Comparison of ENCODE assay signal across 8 mouse cellular contexts in genomic region chr8:83331899-83332697, GRCm38 (mm10). TPM values are rescaled to one million over a fixed set of nuclear protein-coding genes. Genes with fewer than 3 reads are reported as not detected.
A peak's percentile ranks its signal among the peaks of the same experiment; 100 is the strongest.
DNase-seq lines count a peak whose midpoint lies in the region; ATAC-seq lines count a peak whose summit lies in the region.

TSS of gene Elmod2 (minus strand) at chr8:83332486.

- intact Hi-C loops in gastrocnemius, postnatal 14 days (cut with DNase I; ENCODE audit: low total_unique reads), result no loop called here
- intact Hi-C loops in left cerebral cortex, postnatal 10 days (cut with DNase I), result no loop called here

- DNase-seq in adrenal gland, adult (ENCODE audit: inconsistent age in 2 of 2, low spot score in 1 of 2), result peak; percentile 99
- peak; percentile 99 for DNase-seq in embryo, embryonic 10.5 days (ENCODE audit: low spot score)
- peak; percentile 98 for DNase-seq in gastrocnemius, postnatal 14 days
- DNase-seq in left cerebral cortex, postnatal 10 days (ENCODE audit: extremely low spot score in 1 of 2, low spot score in 2 of 2), result peak; percentile 96 to 99
- DNase-seq in right cerebral cortex, postnatal 25 days, result peak; percentile 98
- peak; percentile 97 to 98 for DNase-seq in urinary bladder, postnatal 4 days (ENCODE audit: low spot score in 2 of 2)

- ATAC-seq in inflammation-experienced regulatory T-cells, adult 6 months, result peak; percentile 98
- ATAC-seq in megakaryocyte-erythroid progenitor cell, adult 5-6 weeks (replicated peaks; ENCODE audit: low FRiP score, low TSS enrichment, poor library complexity, severe bottlenecking), result peak; percentile 100

RNA-seq across cellular contexts. Expression of gene Elmod2, which starts in this region (rescaled TPM):
- total RNA-seq in gastrocnemius, postnatal 14 days (2021), result 1 to 10 TPM; 7.1 to 8.0 TPM
- 10 to 100 TPM in 2 of 3 experiments, 1 to 10 TPM in 1; 9.0 to 10.7 (median 10.4) TPM for polyA plus RNA-seq in inflammation-experienced regulatory T-cells, adult 6 months (2017; shearing (Covaris generic))
- total RNA-seq in left cerebral cortex, postnatal 10 days (2021), result 10 to 100 TPM; 11.2 to 13.9 TPM
- total RNA-seq in megakaryocyte-erythroid progenitor cell, adult 5-6 weeks (2014; fragmentation: Nextera tagmentation), result 10.0 and 14.5 TPM in 2 replicates
- total RNA-seq in megakaryocyte-erythroid progenitor cell, adult 5-6 weeks (2017), result 16.7 and 29.9 TPM in 2 replicates

Comparison
In these comparisons a context has a peak if more than half of its experiments do, and no peak if none do; other contexts are left out.
1. Peak in every context shown above with its lines: DNase-seq and ATAC-seq.